Mouse (Mus musculus) liver, postnatal 0 days (tissue): Measurements from ENCODE around the gene Wdr70. TPM values are rescaled to one million over a fixed set of nuclear protein-coding genes. Genes with fewer than 3 reads are reported as not detected.

Source experiments
- ATAC-seq: fragments of 200-750 bp; cut with Nextera tagmentation; 2 replicates; pipeline ENCODE4 v1.8.0; 2017; ENCODE audit warnings: mild to moderate bottlenecking, moderate library complexity
- DNase-seq: peaks from one replicate; pipeline ENCODE4 v3.0.0-alpha.2; 2016
- H3K27ac ChIP-seq: fragments of 300-500 bp; sonication (generic); 2 replicates; pipeline ENCODE4 v1.5.1; 2014; ENCODE audit warnings: antibody characterized with exemption, moderate library complexity, mild to moderate bottlenecking, low read depth
- H3K27me3 ChIP-seq: fragments of 300-500 bp; sonication (generic); 2 replicates; pipeline ENCODE4 v1.6.1; 2014; ENCODE audit warnings: low read length, control low read depth, mixed read lengths; ENCODE audit not compliant: insufficient read depth
- H3K36me3 ChIP-seq: fragments of 300-500 bp; sonication (generic); replicated peaks from 2 replicates; pipeline ENCODE4 v1.6.1; 2014; ENCODE audit warnings: mild to moderate bottlenecking, control low read depth, low read length, moderate library complexity, mixed read lengths; ENCODE audit not compliant: insufficient read depth
- H3K4me1 ChIP-seq: fragments of 300-500 bp; sonication (generic); 2 replicates; pipeline ENCODE4 v1.6.1; 2014; ENCODE audit warnings: antibody characterized with exemption, mild to moderate bottlenecking, control low read depth; ENCODE audit not compliant: insufficient read depth
- H3K4me2 ChIP-seq: fragments of 300-500 bp; sonication (generic); 2 replicates; pipeline ENCODE4 v1.6.1; 2014; ENCODE audit warnings: low read depth, mild to moderate bottlenecking, low read length, moderate library complexity, mixed read lengths
- H3K4me3 ChIP-seq: fragments of 300-500 bp; sonication (generic); 2 replicates; pipeline ENCODE4 v1.5.1; 2014; ENCODE audit warnings: low read depth, low read length
- H3K9ac ChIP-seq: fragments of 300-500 bp; sonication (generic); replicated peaks from 2 replicates; pipeline ENCODE4 v1.6.1; 2014; ENCODE audit warnings: mild to moderate bottlenecking, moderate library complexity
- H3K9me3 ChIP-seq: fragments of 300-500 bp; sonication (generic); 2 replicates; pipeline ENCODE4 v1.6.1; 2016; ENCODE audit warnings: mild to moderate bottlenecking, control low read depth, low read length, mixed read lengths
- CTCF ChIP-seq: sonication (generic); IDR thresholded peaks from 2 replicates; pipeline ENCODE4 v1.5.1; 2016; ENCODE audit warnings: antibody characterized with exemption, low read depth
- EP300 ChIP-seq: IDR thresholded peaks from 2 replicates; pipeline ENCODE4 v1.6.1; 2016; ENCODE audit warnings: antibody characterized with exemption, low read depth, mild to moderate bottlenecking
- WGBS: fragments of 180-500 bp; shearing (Covaris S2); extraction: QIAGEN DNeasy Blood & Tissue Kit; methylation state at CpG from one replicate; pipeline ENCODE4 v1.1.7; 2014; ENCODE audit not compliant: insufficient replicate concordance; 5-methylcytosine and 5-hydroxymethylcytosine counted together
- polyA plus RNA-seq: library from polyadenylated mRNA; unstranded; fragments of >200 nt; fragmentation: Nextera tagmentation; extraction: Ambion mirVana; gene quantifications from 2 replicates; pipeline ENCODE4 v1.2.1, GENCODE M21; 2015

Wdr70 gene
- polyA plus RNA-seq, 1 experiment from 2014 or later: 15.5 TPM

DNA sequence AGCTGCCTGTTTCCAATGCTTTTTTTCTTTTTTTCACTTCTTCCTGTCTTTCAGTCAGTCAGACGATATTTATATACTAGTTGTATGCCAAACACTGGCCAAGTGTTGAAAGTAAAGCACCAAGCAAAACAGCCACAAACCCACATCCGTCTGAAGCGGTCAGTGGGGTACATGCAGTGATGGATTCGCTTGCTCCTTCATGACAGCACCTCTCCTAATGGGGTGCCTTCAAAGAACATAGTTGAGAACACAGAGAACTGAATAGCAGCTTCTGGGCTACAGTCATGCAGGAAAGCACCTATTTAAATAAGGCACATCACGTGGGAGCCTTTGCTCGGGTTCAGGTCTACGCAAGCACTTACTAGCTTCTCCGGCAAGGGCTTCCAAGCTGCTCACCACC lies 111.6 kb downstream of the Wdr70 start:
- no peak overlapping the region for H3K4me2 ChIP-seq
- no peaks in the 10 kb centered on the region for H3K4me1 ChIP-seq
- 84% methylated on average over 8 of the region's 8 CpGs for WGBS
- H3K27me3 ChIP-seq: no peaks in the 10 kb centered on the region
- no peak for TF ChIP-seq CTCF
- no peak for TF ChIP-seq EP300
- no peak overlapping the region for H3K9ac ChIP-seq
- H3K36me3 ChIP-seq: no peaks in the 10 kb centered on the region
- H3K27ac ChIP-seq: no peak overlapping the region
- no peak for ATAC-seq
- H3K4me3 ChIP-seq: no peak overlapping the region
- no peaks in the 10 kb centered on the region for H3K9me3 ChIP-seq
- DNase-seq: no peak

DNA sequence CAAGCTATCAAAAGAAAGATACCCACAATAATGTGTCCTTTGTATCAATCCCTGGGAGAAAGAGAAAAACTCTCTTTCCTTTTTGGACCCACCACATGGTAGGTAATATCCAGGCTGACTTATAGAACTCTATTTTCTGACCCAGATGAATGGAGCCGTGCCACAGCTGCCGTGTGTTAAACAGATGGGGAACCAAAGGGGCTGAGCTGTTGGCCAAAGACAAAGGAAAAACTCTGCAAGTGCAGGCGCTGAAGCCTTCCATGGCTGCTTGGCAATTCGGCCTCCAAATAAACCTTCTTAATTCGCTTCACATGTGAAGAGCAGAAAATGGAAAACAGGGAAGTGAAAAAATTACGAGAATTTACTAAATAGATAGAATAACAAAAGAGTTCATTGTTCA lies 112.7 kb downstream of the Wdr70 start:
- Histone ChIP-seq H3K36me3 (no peaks in the 10 kb centered on the region), H3K4me2 (no peak overlapping the region), H3K4me1 (no peaks in the 10 kb centered on the region), H3K9ac (no peak overlapping the region), H3K27ac (no peak overlapping the region), H3K9me3 (no peaks in the 10 kb centered on the region), H3K27me3 (no peaks in the 10 kb centered on the region), H3K4me3 (no peak overlapping the region)
- TF ChIP-seq CTCF: no peak
- no peak for TF ChIP-seq EP300
- DNase-seq: no peak
- WGBS: 77% methylated on average over 6 of the region's 6 CpGs
- ATAC-seq: no peak

DNA sequence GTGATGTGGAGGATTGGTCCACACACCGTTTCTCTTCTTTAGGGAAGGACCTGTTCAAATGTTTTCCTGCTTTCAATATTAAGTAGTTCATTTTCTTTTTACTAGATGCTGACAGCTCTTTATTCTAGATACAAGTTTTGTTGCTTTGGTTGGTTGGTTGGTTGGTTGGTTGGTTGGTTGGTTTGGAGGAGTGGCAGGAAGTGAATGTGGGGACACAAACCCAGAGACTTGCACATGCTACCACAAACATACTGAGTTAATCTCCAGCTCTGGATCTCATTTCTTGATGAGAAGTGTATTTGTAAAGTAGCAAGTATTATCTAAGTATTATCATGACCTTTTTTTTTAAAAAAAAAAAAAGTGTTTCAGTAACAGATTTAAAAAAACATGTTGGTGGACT lies 120.4 kb downstream of the Wdr70 start:
- Histone ChIP-seq H3K36me3 (no peaks in the 10 kb centered on the region), H3K9me3 (no peaks in the 10 kb centered on the region), H3K4me1 (no peaks in the 10 kb centered on the region), H3K4me2 (no peak overlapping the region), H3K27me3 (no peaks in the 10 kb centered on the region), H3K9ac (no peak overlapping the region), H3K27ac (no peak overlapping the region), H3K4me3 (no peak overlapping the region)
- DNase-seq: no peak
- ATAC-seq: no peak
- no peak for TF ChIP-seq CTCF
- no peak for TF ChIP-seq EP300
- WGBS: 91% methylated on average over 1 of the region's 1 CpGs

DNA sequence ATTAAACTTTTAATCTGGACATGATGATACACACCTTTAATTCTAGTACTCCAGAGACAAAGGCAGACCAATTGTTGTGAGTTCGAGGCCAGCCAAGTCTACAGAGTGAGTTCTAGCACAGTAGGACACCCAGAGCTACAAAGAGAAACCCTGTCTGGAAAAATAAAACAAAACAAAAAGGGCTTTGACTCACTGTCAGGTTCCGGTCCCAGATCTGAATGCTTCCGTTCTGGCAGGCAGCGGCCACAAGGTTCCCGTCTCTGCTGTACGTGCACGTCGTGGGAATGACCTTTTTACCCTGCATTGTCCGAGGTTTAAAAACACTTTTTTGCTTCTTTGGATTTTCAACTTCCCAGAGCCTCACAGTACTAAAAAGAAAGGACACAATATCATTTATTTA lies 122.2 kb downstream of the Wdr70 start:
- H3K4me2 ChIP-seq: no peak overlapping the region
- H3K27ac ChIP-seq: no peak overlapping the region
- H3K4me3 ChIP-seq: no peak overlapping the region
- WGBS: 72% methylated on average over 9 of the region's 9 CpGs
- H3K36me3 ChIP-seq: no peaks in the 10 kb centered on the region; the same call in 1 of the 2 replicates
- H3K9ac ChIP-seq: no peak overlapping the region
- no peaks in the 10 kb centered on the region for H3K9me3 ChIP-seq
- ATAC-seq: no peak
- TF ChIP-seq EP300 (no peak), CTCF (no peak)
- no peaks in the 10 kb centered on the region for H3K27me3 ChIP-seq
- no peaks in the 10 kb centered on the region for H3K4me1 ChIP-seq
- no peak for DNase-seq

DNA sequence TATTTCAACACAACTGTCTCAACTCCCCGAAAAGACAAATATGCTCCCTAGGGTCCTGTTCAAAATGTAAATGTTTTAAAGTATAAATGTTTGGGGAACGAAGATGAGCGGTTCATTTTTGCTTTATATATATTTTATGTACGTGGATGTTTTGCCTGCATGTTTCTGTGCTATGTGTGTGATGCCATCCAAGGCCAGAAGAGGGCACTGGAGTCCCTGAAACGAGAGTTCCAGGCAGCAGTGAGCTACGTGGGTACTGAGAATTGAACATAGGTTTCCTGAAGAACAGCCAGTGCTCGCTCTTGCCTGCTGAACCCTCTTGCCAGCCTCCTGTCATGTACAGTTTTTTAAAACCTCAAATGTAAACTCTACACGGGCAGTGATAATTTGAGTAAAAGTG lies 124.6 kb downstream of the Wdr70 start:
- ATAC-seq: no peak
- peak; percentile 47 for TF ChIP-seq CTCF
- TF ChIP-seq EP300: no peak
- Histone ChIP-seq H3K4me2 (no peak overlapping the region), H3K9ac (no peak overlapping the region), H3K27me3 (no peaks in the 10 kb centered on the region), H3K36me3 (no peaks in the 10 kb centered on the region; the same call in 1 of the 2 replicates), H3K9me3 (no peaks in the 10 kb centered on the region), H3K27ac (no peak overlapping the region), H3K4me1 (no peaks in the 10 kb centered on the region), H3K4me3 (no peak overlapping the region)
- no peak for DNase-seq
- WGBS: 82% methylated on average over 8 of the region's 8 CpGs

DNA sequence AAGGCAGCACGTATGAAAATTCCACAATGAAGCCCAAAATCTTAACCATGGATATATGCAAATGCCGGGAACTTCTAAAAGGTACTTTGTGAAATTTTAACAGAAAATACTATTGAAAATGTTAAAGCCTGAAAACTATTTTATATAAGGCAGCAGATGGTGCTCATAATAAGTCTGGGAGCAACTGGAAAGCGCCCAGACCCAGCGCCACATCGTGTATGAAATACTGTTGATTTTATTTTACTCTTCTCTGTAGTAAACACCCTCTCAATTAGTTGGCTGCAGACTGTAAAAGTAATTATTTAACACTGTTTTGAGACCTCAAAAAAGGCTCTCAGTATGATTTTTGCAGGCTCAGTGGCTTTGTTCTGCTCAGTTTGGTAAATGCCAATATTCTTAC lies 126.5 kb downstream of the Wdr70 start:
- Histone ChIP-seq H3K4me2 (no peak overlapping the region), H3K4me3 (no peak overlapping the region), H3K36me3 (no peaks in the 10 kb centered on the region; the same call in 1 of the 2 replicates), H3K9ac (no peak overlapping the region), H3K9me3 (no peaks in the 10 kb centered on the region), H3K4me1 (no peaks in the 10 kb centered on the region), H3K27me3 (no peaks in the 10 kb centered on the region), H3K27ac (no peak overlapping the region)
- no peak for DNase-seq
- no peak for ATAC-seq
- TF ChIP-seq CTCF (no peak), EP300 (no peak)
- WGBS: 88% methylated on average over 5 of the region's 5 CpGs

DNA sequence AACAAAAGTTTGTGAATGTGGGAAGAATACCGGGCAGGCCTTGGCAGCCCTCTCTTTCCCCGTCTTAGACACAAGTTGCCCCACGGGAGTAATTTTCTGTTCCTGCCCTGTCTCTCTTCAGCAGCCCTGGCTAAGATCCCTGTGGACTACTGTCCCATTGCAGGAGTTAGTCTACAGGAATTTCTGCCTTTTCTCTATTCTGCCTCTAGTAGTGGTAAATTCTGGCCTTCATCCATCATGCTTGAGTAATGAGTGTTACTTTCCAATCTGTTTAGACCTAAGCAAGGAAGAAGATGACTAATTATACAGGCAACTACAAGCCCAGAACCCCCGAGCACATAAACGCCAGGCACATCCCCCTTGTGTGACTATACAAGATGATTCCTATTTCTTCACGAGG lies 136.2 kb downstream of the Wdr70 start:
- Histone ChIP-seq H3K4me3 (no peak overlapping the region), H3K4me1 (no peaks in the 10 kb centered on the region), H3K9ac (no peak overlapping the region), H3K36me3 (no peaks in the 10 kb centered on the region), H3K9me3 (no peaks in the 10 kb centered on the region), H3K4me2 (no peak overlapping the region), H3K27me3 (no peaks in the 10 kb centered on the region), H3K27ac (no peak overlapping the region)
- WGBS: 89% methylated on average over 6 of the region's 6 CpGs
- DNase-seq (no peak), ATAC-seq (no peak)
- TF ChIP-seq EP300 (no peak), CTCF (no peak)
